Mouse (Mus musculus) T-helper 17 cell (primary cell): ENCODE data around the gene Bgn.

ENCODE experiments used
- in situ Hi-C, 2 experiments: fragments of 300-600 bp; cut with MboI, MseI; formaldehyde crosslinking; loops; 1 replicate in 1 of 2; 2 replicates in 1 of 2; pipeline ENCODE4 v1.15.1; 2025; ENCODE audit warnings: high pct_unique_total_duplicates in 2 of 2

Gene Bgn

GRCm38 (mm10) chrX:73483484-73483810 lies at the start of gene Bgn:
Gene Bgn, plus strand, starts transcription at chrX:73483602.
- in situ Hi-C loops, result no loop called here

DNA sequence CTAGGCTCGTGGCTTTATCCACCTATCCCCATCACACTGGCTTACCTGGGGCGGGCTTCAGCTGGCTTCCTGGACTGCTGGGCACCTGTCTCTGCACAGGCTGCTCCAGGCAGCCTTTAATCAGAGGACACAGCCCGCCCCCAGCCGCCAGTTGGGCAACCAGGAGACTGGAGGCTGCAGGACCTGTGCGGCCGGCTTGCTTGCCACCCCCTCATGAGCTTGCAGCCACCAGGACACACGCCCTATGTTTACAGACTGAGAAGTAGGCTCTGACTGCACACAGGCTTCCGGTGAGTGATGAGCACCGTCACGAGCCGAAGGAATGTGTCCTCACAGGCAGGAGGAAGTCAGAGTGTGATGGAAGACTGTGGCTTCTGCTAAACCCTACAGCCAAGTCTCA lies 48.1 kb upstream of the Bgn start, which contains the start of gene Trex2:
Gene Trex2, minus strand, starts transcription at position 93 of the 400 bp plus-strand sequence.
- in situ Hi-C loops, result loop anchor here (5.0 to 10.0 kb wide), 2 partner anchors 378 to 380 kb away; no protein-coding TSS in a partner anchor

DNA sequence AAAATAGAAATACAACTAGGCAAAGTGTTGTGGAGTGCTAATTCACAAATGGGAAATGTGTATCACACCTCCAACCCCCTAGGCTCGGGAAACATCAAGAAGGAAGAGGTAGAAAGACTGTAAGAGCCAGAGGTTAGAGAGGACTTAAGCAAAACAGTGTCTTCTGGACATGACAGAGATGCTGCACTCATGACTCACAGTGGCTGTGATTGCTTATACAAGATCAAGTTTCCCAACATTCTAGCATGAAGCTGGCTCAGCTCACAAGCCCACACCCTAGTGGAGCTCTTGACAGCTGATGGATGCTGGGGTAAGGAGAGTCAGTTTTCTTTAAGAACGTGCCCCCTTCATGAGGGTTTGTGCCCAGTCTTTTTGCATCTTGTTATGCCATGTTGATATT lies 42.0 kb upstream of the Bgn start:
- in situ Hi-C loops, result no loop called here

GRCm38 (mm10) chrX:73451949-73452348 lies 31.5 kb upstream of the Bgn start:
- in situ Hi-C loops, result no loop called here

GRCm38 (mm10) chrX:73458877-73459392 lies 24.5 kb upstream of the Bgn start, which contains the start of gene Haus7:
Gene Haus7, minus strand, starts transcription at chrX:73459044.
- in situ Hi-C loops, result no loop called here

DNA sequence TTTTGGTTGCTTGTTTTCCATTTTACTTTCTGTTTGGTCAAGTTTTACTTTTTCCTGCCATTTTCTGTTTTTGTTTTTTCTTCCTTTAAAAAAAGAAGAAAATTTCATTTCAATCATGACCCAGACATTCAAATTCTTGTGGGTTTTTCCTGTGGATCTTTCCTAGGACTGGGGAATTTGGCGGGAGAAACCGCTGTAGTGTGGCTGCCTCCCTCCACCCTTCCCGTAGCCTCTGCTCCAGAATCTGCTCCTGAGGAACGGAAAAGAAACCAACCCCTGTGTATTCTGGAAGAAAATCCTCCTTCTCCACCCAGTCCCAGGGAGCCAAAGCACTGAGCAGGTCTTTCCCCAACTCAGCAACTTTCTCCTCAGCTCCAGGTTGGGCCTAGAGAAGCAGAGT lies 22.6 kb upstream of the Bgn start:
- in situ Hi-C loops, result no loop called here

- in situ Hi-C loops, result no loop called here
Observed at GRCm38 (mm10) chrX:73465483-73466186, 17.8 kb upstream of the Bgn start.

- in situ Hi-C loops, result no loop called here
Observed at GRCm38 (mm10) chrX:73467446-73468241, 15.8 kb upstream of the Bgn start.

DNA sequence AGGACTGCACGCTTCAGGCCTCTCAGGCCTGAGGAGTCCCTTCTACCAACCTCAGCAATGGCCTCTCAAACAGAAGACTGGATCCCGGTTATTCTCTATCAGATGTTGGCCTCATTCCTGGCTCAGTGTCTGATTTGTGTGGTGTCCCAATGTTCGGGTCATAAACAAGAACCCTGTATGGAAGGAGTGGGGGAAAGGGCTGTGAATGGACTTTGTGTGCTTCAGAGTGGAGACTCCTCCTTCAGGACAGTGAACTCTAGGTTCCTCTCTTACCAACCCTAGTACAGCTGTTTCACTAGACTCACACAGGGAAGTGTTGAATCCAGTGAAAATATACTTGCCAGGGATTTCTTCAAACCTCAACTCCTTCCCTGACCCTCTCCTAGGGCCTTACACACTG lies 15.1 kb upstream of the Bgn start:
- in situ Hi-C loops, result no loop called here

DNA sequence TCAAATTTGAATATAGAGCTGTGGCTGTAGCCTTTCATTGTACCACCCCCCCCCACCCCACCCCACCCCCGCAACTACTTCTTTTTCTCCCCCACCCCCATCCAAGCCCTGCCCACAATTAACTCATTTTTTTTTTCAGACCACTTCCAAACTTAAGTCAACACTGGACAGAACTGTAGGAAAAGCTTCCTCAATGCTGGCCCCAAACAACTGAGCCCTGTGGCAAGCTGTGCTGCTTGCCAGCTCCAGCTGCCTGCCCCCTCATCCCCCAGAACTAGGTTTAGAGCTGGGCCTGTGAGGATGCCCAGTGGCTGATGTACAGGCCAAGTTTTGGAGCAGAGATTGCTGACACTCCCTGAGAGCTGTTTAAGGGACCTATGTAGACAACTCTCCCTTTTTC lies 14.7 kb upstream of the Bgn start:
- in situ Hi-C loops, result no loop called here

GRCm38 (mm10) chrX:73471764-73472163 lies 11.6 kb upstream of the Bgn start:
- in situ Hi-C loops, result no loop called here

- in situ Hi-C loops, result no loop called here
Observed at GRCm38 (mm10) chrX:73474340-73475165, 8.8 kb upstream of the Bgn start.

DNA sequence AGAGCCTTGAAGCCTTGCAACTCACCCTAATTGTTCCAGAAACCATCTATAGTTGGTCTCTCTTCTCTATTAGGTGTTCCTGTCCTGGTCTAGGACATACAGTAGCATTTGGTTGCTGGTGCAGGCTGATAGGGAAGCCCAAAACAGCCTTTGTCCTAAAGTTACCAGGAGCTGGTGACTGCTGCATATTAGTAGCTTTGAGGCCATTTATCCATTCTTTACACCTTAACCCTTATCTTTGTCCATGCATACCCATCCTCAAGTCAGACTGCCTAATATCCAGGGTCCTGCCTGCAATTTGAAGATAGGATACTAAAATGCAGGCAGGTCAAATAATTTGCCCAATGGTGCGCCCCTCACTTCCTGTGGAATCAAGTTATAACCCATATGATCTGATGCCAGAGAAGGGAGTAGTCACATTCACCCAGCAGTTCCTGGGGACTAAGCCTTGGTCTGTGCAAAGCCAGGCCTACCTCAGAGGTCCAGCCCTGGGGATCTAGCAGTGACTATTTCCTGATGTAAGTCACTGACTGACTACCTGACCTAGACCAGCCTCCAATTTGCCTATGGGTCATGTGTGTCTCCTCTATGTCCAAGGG lies 7.6 kb upstream of the Bgn start:
- in situ Hi-C loops, result no loop called here

DNA sequence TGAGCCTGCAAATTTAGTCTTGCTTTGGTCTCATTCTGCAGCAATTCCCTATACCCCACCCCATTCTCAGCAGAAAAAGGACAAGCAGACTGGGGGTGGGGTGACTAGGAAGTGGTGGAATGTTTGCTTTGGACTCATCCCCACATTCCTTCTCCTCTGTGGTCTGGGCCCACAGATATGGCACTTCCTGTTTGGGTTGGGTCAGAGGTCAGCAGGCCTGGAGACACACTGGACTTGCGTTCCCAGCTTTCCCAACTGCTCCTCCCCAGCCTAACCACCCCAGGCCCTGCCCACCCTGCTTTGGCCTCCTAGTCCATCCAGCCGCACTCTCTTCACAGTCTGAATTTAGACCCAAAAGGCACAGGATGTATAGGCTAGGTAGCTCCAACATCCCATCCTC lies 6.8 kb upstream of the Bgn start:
- in situ Hi-C loops, result no loop called here

DNA sequence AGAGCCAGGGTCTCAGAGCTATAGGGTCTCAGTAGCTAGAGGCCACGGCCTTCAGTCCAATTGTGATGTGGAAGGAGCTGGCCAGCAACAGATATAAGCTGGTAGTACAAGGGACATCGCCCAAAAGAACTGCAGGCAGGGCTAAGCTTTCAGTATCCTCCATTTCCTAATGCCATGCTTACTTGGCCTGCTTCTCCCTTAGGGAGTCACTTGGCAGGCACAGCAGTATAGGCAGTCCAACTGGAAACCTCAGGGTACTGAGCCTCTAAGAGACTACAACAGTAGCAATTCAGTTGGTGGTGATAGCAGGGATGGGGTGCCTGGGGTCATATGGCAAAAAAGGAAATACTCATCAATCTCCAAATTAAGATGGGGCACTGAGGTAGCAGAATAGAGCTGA lies 5.9 kb upstream of the Bgn start:
- in situ Hi-C loops, result no loop called here

DNA sequence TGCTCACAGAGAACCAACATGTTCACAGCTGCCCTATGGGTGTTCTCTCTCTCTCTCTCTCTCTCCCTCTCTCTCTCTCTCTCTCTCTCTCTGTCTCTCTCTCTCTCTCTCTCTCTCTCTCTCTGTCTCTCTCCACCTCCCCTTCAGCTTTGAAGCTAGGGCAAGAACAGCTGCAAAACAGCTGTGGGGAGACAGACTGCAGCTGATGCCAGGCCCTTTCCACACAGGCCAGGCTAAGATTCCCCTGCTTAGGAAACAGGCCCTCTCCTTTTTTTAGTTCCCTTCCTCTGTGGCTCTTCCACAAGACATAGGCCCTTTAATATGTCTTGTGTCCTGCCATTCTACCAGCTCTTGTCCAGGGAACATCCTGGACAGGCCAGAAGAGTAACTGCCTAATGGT lies 3.7 kb upstream of the Bgn start:
- in situ Hi-C loops, result no loop called here

- in situ Hi-C loops, result no loop called here
Observed at GRCm38 (mm10) chrX:73480334-73480733, 3.1 kb upstream of the Bgn start.

- in situ Hi-C loops, result no loop called here
Observed at GRCm38 (mm10) chrX:73482643-73483483, 539 bp upstream of the Bgn start.

- in situ Hi-C loops, result no loop called here
Observed at GRCm38 (mm10) chrX:73484076-73484475, 674 bp downstream of the Bgn start.

DNA sequence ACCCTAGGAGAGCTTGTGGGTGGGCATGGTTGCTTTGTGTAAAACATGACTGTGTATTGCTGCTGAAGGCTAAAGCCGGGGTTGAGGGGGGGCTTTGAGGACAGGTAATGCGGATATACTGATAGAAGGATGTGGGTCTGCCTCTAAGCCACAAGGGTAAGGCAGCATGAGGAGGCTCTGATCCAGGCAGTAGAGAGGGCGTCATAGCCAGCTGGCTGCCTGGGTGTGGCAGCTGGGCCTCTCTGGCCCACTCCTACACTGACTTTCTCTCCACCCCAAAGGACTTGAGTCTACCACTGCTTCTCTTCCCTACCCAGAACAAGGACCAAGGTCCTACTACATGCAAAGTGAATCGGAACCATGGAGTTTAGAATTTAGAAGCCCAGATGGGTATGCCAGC lies 1.5 kb downstream of the Bgn start:
- in situ Hi-C loops, result no loop called here

DNA sequence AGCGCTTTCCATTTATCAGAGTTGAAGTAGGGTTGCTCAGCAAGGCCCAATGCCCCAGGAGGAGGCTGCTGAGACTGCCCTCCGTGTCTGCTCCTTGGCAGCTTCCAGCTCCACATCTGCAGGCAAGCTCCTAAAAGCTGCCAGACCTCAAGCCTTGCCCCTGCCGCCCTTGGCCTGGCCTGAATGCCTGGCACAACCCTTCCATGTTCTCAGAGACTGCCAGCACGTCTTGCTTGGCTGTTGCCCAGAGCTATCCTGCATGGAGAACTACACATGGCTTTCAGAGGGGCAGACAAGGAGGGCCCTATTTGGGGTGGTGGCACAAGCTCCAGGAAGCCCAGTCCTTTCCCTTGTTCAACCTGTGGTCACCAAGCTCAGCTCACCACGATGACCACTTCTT lies 3.5 kb downstream of the Bgn start:
- in situ Hi-C loops, result no loop called here
